Mouse (Mus musculus) megakaryocyte, embryonic 14.5 days (primary cell): Measurements from ENCODE around the gene Man1c1.

Source experiments
- FLI1 ChIP-seq: IDR thresholded peaks from 2 replicates; pipeline ENCODE4 v1.6.1; 2012; ENCODE audit warnings: low read length, inconsistent platforms, mixed read lengths
- GATA1 ChIP-seq: IDR thresholded peaks from 3 replicates; pipeline ENCODE4 v1.6.1; 2012; ENCODE audit warnings: mixed read lengths, low read length, inconsistent platforms, borderline replicate concordance

DNA sequence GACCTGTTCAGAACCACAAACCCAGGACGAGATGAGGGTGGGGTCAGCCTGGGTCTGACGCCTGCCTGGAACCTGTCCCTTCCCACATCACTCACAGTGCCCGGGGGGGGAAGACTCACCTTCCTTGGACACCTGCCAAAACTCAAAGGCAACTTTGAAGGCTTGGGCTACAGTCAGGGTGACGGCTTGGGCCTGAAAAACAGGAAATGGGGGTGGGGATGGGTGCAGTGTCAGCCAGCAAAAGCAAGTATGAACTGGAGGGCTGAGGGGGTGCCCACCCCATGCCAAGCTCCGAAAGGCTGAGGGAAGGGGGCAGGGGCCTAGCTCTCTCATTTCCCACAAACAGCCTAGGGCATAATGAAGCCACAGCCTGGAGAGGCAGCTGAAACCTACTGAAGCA is 46.2 kb upstream of the Man1c1 start:
- TF ChIP-seq GATA1 (no peak), FLI1 (no peak)
